Mouse (Mus musculus): Measurements from ENCODE around the gene Creb3l4. TPM values are rescaled to one million over a fixed set of nuclear protein-coding genes. Genes with fewer than 3 reads are reported as not detected.
"Not testable (repeated sequence)": the region's sequence is repeated elsewhere in the genome, so short reads cannot be mapped to it uniquely, and the experiment has no call there.

Creb3l4 gene
- under 1 TPM; 0.18 to 0.25 TPM for total RNA-seq (2021)
- long read RNA-seq, experiment 1, partial matches to known transcripts, result 0 of 1 reads
- long read RNA-seq, experiment 1, other reads (novel, unspliced or antisense), result 0 of 1 reads
- long read RNA-seq, experiment 2, partial matches to known transcripts, result 0 of 1 reads
- long read RNA-seq, experiment 2, other reads (novel, unspliced or antisense), result 1 of 1 reads

DNA sequence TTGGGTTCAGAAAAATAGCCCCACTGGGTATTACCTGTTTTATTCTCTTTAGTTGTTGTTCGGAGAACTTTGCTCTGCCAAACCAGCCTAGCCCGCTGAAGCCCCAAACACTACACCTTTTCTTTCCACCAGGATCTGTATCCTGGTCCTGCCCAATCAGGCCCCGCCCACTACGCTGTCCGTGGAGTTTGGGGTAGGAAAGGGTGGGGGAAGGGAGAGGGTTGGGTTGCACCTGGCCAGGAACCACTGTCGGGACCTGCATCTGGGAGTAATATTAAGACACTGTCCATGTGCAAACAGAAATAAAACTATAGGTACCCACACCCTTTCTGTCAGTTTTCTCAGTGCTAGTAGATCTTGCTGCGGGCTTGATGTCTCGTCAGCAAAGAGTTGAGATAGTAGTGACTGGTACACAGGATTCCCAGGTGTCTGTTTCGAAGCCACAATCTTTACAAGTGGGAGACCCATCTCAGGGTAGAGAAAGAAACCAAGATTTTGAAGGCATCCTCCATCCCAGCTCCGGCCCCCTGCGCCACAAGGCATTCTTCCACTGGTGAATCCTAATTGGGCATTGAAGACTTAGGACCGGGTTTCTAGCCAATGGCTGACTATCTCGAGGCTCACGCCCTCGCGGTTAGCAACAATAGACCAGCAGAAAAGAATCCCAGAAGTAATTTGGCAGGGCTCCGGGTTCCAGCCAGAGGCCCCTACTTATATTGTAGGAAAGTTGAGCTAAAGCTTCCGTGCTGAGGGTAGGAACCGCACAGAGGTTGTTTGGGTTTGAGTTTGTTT is at the start of gene Creb3l4:
Gene Creb3l4 (minus strand): TSS at position 529 of the 792 bp plus-strand sequence.
- DNase-seq (ENCODE audit: low spot score in 2 of 2), result peak in 1 of 2 experiments; percentile 63

GRCm38 (mm10) chr3:90292345-90293275 is 49.3 kb upstream of the Creb3l4 start, which contains the start of gene Gatad2b:
TSS of gene Gatad2b (plus strand) at chr3:90293178.
- peak; percentile 96 to 98 for DNase-seq (ENCODE audit: low spot score in 2 of 2)

DNA sequence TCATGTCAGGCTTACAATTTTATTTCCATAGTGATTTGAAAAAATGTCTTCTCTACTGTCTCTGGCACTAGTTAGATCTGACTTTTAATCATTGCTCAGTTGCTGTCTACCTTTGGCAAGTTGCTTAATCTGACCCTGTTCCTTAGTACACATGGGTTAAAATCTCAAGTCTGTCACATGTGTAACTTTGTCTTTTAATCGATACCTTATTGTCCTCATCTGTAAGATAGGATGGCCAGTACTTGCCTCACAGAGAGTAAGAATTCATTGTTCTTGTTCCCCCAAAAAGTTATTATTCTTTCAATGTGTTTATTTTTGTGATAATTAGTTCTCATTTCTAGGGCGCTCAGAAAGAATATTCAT is 48.7 kb upstream of the Creb3l4 start:
- DNase-seq (ENCODE audit: low spot score in 2 of 2), result no peak

DNA sequence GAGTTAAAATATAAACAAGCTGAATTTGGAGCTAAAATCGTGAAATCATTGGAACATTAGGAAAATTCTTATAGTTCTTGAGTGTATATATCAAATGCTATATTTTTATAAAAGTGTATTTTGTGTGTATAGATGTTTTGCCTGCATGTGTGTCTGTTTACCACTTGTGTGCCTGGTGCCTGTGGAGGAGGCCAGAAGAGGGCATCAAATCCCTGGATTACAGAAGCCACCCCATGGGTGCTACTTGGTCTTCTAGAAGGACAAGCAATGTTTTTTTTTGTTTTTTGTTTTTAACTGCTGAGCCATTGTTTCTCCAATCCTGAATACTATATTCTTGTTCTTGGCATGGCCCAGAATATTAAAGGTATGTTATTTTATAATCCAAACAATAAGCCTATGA is 47.3 kb upstream of the Creb3l4 start:
- DNase-seq (ENCODE audit: low spot score in 2 of 2), result no peak

- DNase-seq (ENCODE audit: low spot score in 2 of 2), result not testable (repeated sequence)
These were observed 46.1 kb upstream of the Creb3l4 start for GRCm38 (mm10) chr3:90289403-90289802.

DNA sequence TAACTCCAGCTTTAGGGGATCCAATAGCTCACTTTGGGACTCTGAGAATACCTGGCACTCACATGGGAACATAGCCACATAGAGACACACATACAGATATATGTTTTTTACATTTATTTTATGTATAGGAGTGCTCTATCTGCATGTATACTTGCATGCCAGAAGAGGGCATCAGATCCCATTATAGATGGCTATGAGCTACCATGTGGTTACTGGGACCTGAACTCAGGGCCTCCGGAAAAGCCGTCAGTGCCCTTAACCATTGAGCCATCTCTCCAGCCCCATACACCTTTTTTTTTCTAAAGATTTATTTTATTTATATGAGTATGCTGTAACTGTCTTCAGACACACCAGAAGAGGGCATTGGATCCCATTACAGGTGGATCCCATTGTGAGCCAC is 40.8 kb upstream of the Creb3l4 start:
- no peak for DNase-seq (ENCODE audit: low spot score in 2 of 2)

- DNase-seq (ENCODE audit: low spot score in 2 of 2), result no peak
These were observed 37.4 kb upstream of the Creb3l4 start for GRCm38 (mm10) chr3:90280708-90281107.

- no peak for DNase-seq (ENCODE audit: low spot score in 2 of 2)
These were observed 36.4 kb upstream of the Creb3l4 start for GRCm38 (mm10) chr3:90279743-90280142.

DNA sequence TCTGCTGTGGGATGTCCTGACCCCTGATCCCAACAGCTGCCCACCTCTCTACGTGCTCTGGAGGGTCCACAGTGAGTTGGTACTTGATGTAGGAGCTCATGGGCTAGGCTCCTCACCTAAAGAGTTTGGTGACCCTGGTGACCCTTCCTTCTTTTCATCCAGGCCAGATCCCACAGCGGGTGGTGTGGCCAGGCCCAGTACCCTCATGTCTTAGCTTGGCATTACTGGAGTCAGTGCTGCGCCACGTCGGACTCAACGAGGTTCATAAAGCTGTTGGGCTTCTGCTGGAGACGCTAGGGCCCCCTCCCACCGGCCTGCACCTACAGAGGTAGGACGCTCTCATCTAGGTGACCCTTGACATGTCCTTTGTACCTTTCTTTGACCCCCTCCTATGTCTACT is 35.9 kb upstream of the Creb3l4 start:
- DNase-seq (ENCODE audit: low spot score in 2 of 2), result no peak

- no peak for DNase-seq (ENCODE audit: low spot score in 2 of 2)
These were observed 34.9 kb upstream of the Creb3l4 start for GRCm38 (mm10) chr3:90278211-90278610.

DNA sequence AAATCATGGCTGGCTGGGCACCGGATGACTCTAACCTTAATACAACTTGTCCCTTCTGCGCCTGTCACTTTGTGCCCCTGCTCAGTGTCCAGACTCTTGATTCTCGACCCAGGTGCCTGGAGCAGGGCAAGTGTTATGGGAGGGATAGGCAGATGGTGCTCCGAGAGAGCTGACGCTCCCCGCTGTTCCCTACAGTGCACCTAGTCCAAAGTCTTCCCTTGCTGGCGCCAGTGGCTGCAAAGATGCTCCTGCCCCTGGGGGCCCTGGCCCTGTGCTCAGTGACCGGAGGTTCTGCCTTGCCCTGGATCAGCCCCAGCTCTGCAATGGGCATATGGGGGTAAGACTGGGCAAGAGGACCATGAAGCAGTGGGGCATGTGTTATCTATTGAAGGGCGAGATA is 34.5 kb upstream of the Creb3l4 start:
- DNase-seq (ENCODE audit: low spot score in 2 of 2), result no peak

GRCm38 (mm10) chr3:90276858-90277257 is 33.5 kb upstream of the Creb3l4 start:
- no peak for DNase-seq (ENCODE audit: low spot score in 2 of 2)

DNA sequence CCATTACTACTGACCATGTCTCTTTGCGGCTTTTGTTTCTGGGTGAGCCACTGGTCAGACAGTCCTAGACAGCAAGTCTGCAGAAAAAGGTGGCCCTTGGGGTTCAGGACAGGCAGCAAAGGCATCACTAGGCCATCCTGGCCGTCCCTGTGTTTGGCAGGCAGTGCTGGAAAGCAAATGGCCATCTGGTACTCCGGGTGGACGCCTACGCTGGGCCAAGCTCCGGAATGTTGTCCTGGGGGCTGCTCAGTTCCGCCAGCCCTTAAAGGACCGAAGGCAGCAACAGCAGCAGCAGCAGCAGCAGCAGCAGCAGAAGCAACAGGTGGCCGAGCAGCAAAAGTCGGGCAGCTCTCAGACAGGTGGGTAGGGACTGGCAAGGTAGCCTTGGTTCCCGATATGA is 32.0 kb upstream of the Creb3l4 start:
- DNase-seq (ENCODE audit: low spot score in 2 of 2), result no peak

- no peak for DNase-seq (ENCODE audit: low spot score in 2 of 2)
These were observed 30.5 kb upstream of the Creb3l4 start for GRCm38 (mm10) chr3:90273855-90274254.

- no peak for DNase-seq (ENCODE audit: low spot score in 2 of 2)
These were observed 28.9 kb upstream of the Creb3l4 start for GRCm38 (mm10) chr3:90272170-90272569.

DNA sequence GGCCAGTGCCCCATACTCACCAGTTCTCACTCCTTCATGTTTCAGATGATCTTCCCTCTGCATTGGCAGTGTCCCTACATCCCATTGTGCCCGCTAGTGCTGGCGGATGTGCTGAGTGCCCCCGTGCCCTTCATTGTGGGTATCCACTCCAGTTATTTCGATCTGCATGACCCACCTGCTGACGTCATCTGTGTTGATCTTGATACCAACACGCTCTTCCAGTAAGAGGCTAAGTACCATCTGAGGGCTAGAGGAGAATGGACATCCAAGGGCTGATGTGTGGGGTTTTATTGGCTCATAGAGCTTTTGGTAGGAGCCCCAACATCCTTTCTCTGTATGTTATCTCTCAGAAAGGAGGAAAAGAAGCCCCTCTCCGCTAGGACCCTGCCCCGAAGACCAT is 27.5 kb upstream of the Creb3l4 start:
- no peak for DNase-seq (ENCODE audit: low spot score in 2 of 2)

- DNase-seq (ENCODE audit: low spot score in 2 of 2), result no peak
These were observed 25.7 kb upstream of the Creb3l4 start for GRCm38 (mm10) chr3:90268971-90269370.

DNA sequence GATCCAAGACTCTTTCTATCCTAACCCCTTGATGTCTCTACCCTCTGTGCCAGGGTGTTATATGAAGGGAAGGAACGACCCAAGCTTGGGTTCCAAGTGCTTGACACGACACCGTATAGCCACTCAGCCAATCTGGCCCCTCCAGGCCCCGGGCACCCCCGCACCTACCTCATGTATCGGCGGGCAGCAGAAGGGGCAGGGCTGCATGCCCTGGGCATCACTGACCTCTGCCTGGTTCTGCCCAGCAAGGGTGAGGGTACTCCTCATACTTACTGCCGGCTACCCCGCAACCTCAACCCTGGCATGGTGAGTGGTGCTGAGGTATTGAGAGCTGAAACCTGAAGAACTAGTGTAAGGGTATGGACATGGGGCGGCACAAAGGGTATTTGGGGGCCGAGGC is 24.9 kb upstream of the Creb3l4 start:
- DNase-seq (ENCODE audit: low spot score in 2 of 2), result no peak

- DNase-seq (ENCODE audit: low spot score in 2 of 2), result no peak
These were observed 23.8 kb upstream of the Creb3l4 start for GRCm38 (mm10) chr3:90266901-90267775.

DNA sequence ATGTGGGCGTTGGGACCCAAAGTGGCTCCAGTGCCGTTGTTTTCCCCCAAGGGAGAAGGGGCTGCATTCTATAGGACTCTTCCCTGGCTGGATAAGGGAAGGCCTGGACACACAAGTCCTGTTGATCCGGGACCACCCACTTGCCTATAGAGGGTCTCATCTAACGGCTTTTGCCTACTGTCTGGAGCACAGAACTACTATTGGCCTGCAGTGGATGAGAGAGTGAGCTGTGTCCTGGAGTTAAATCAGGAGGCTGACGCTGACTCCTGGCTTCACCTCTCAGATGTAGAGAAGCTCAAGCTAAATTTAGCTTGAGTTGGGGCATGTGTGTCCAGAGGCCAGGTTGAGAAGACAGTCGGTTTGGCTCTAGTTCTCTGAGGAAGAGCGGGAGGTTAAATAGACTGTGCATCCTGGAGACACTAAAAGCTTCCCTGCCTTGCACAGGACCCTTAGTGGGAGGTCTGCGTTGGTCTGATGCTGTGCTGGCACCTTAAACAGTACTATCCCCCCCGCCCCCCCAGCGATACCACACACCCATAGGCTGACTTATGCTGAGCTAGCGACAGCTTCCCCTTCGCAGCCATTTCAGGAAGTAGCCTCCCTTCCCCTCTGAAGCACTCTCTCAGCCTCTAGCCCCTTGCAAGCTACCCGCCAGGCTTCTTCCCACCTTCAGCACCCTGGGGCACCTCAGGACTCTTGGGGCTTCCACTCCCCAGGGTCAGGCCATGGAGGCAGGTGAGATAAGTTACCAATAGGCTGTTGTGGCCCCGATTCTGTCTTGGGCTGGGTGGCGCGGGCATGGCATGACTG is 22.8 kb upstream of the Creb3l4 start:
- DNase-seq (ENCODE audit: low spot score in 2 of 2), result no peak
